Comparison of ENCODE assay signal across 17 mouse cellular contexts in genomic region chr6:61068117-61068489, GRCm38 (mm10).
DNase-seq lines count a peak whose midpoint lies in the region; ATAC-seq and TF ChIP-seq lines count a peak whose summit lies in the region.
"Had no signal": no experiment of that assay in that cellular context is flagged by ENCODE, and none has a peak within 500 bp of the region (broad histone marks: within the 10 kb centered on the region; RNA-seq: fewer than 3 reads in every experiment).

No protein-coding gene starts in this region.

- no peaks in the 10 kb centered on the region for H3K9me3 ChIP-seq in forebrain, embryonic 11.5 days (ENCODE audit: control insufficient read depth, low read length)
- no peaks in the 10 kb centered on the region for H3K9me3 ChIP-seq in forebrain, postnatal 0 days (ENCODE audit: low read length)
- H3K9me3 ChIP-seq in midbrain, embryonic 11.5 days (ENCODE audit: control insufficient read depth, low read length), result no peaks in the 10 kb centered on the region
- no peaks in the 10 kb centered on the region for H3K9me3 ChIP-seq in midbrain, postnatal 0 days (ENCODE audit: low read length)
- H3K9me3 ChIP-seq in hindbrain, embryonic 11.5 days (ENCODE audit: control insufficient read depth, low read length), result no peaks in the 10 kb centered on the region
- H3K9me3 ChIP-seq in neural tube, embryonic 13.5 days, result no peaks in the 10 kb centered on the region
- H3K9me3 ChIP-seq: megakaryocyte, embryonic 14.5 days; stomach, embryonic 15.5 days had no signal

- no peak overlapping the region for H3K4me3 ChIP-seq in forebrain, embryonic 11.5 days (ENCODE audit: low read depth, low read length)
- no peak overlapping the region for H3K4me3 ChIP-seq in forebrain, postnatal 0 days (ENCODE audit: low read depth, low read length)
- no peak overlapping the region for H3K4me3 ChIP-seq in midbrain, embryonic 11.5 days (ENCODE audit: low read depth, low read length)
- H3K4me3 ChIP-seq in midbrain, postnatal 0 days (ENCODE audit: low read depth, low read length), result no peak overlapping the region
- no peak overlapping the region for H3K4me3 ChIP-seq in hindbrain, embryonic 11.5 days (ENCODE audit: low read depth, low read length)
- H3K4me3 ChIP-seq in neural tube, embryonic 13.5 days, result no peak overlapping the region
- H3K4me3 ChIP-seq: layer of hippocampus, adult 2 months; megakaryocyte, embryonic 14.5 days; stomach, embryonic 15.5 days had no signal

- H3K4me1 ChIP-seq in forebrain, embryonic 11.5 days (replicated peaks; ENCODE audit: control insufficient read depth, insufficient read depth, low read length), result peaks cover 7% of the 10 kb centered on the region
- H3K4me1 ChIP-seq in forebrain, postnatal 0 days (ENCODE audit: insufficient read depth), result peaks cover 3% of the 10 kb centered on the region; the same call in 1 of the 2 replicates
- peaks cover 16% of the 10 kb centered on the region for H3K4me1 ChIP-seq in midbrain, embryonic 11.5 days (ENCODE audit: control insufficient read depth, insufficient read depth, low read length)
- no peaks in the 10 kb centered on the region for H3K4me1 ChIP-seq in midbrain, postnatal 0 days (ENCODE audit: insufficient read depth, low read length)
- no peaks in the 10 kb centered on the region; the same call in 1 of the 2 replicates for H3K4me1 ChIP-seq in hindbrain, embryonic 11.5 days (replicated peaks; ENCODE audit: control insufficient read depth, insufficient read depth, low read length)
- peaks cover 29% of the 10 kb centered on the region for H3K4me1 ChIP-seq in neural tube, embryonic 13.5 days (replicated peaks)
- H3K4me1 ChIP-seq: stomach, embryonic 15.5 days had no signal

- ATAC-seq in forebrain, embryonic 11.5 days (replicated peaks; ENCODE audit: low FRiP score), result 0 out of 2 replicates have a peak, but pooled peaks have one; percentile 8
- ATAC-seq in forebrain, postnatal 0 days, result no peak
- peak; percentile 73 for ATAC-seq in midbrain, embryonic 11.5 days (ENCODE audit: low FRiP score)
- no peak for ATAC-seq in midbrain, postnatal 0 days (ENCODE audit: low FRiP score)
- peak; percentile 29; the same call in 1 of the 2 replicates for ATAC-seq in hindbrain, embryonic 11.5 days (ENCODE audit: low FRiP score)
- no peak for ATAC-seq in neural tube, embryonic 13.5 days (ENCODE audit: low read depth)
- ATAC-seq: Patski had no signal

- TF ChIP-seq CTCF in forebrain, postnatal 0 days (IDR thresholded peaks at IDR 0.05; ENCODE audit: low read depth), result no peak
- no peak for TF ChIP-seq CTCF in midbrain, postnatal 0 days (IDR thresholded peaks at IDR 0.05)

- no peaks in the 10 kb centered on the region for H3K27me3 ChIP-seq in forebrain, embryonic 11.5 days (ENCODE audit: control insufficient read depth, insufficient read depth, low read length)
- H3K27me3 ChIP-seq in forebrain, postnatal 0 days (ENCODE audit: insufficient read depth, low read length), result no peaks in the 10 kb centered on the region
- no peaks in the 10 kb centered on the region for H3K27me3 ChIP-seq in midbrain, embryonic 11.5 days (ENCODE audit: control insufficient read depth, insufficient read depth, low read length)
- no peaks in the 10 kb centered on the region for H3K27me3 ChIP-seq in midbrain, postnatal 0 days (ENCODE audit: insufficient read depth, low read length)
- no peaks in the 10 kb centered on the region for H3K27me3 ChIP-seq in hindbrain, embryonic 11.5 days (ENCODE audit: control insufficient read depth, insufficient read depth, low read length)
- no peaks in the 10 kb centered on the region for H3K27me3 ChIP-seq in neural tube, embryonic 13.5 days
- H3K27me3 ChIP-seq: megakaryocyte, embryonic 14.5 days; Patski; stomach, embryonic 15.5 days had no signal

- DNase-seq in forebrain, embryonic 11.5 days (ENCODE audit: low spot score), result no peak
- no peak for DNase-seq in forebrain, postnatal 0 days
- DNase-seq in midbrain, embryonic 11.5 days (ENCODE audit: low spot score, missing footprints), result no peak
- no peak for DNase-seq in midbrain, postnatal 0 days (ENCODE audit: low spot score)
- no peak for DNase-seq in hindbrain, embryonic 11.5 days (ENCODE audit: low spot score)
- no peak for DNase-seq in ovary, adult 18-20 months (ENCODE audit: low spot score)
- DNase-seq in thymus, postnatal 4 days, result no peak
- DNase-seq: adrenal gland, postnatal 25 days; cerebellum, adult 18-20 months; gastrocnemius, postnatal 14 days; heart, postnatal 10 days; liver had no signal

- H3K9ac ChIP-seq in forebrain, embryonic 11.5 days (ENCODE audit: low read length), result peak overlapping the region; percentile 2; the same call in 1 of the 2 replicates
- H3K9ac ChIP-seq in forebrain, postnatal 0 days, result no peak overlapping the region
- H3K9ac ChIP-seq in midbrain, embryonic 11.5 days (ENCODE audit: low read length), result no peak overlapping the region; the same call in 1 of the 2 replicates
- H3K9ac ChIP-seq in midbrain, postnatal 0 days (replicated peaks; ENCODE audit: low read length, poor library complexity, severe bottlenecking), result no peak overlapping the region
- no peak overlapping the region for H3K9ac ChIP-seq in hindbrain, embryonic 11.5 days (ENCODE audit: low read depth, low read length)
- H3K9ac ChIP-seq in neural tube, embryonic 13.5 days, result no peak overlapping the region
- H3K9ac ChIP-seq: stomach, embryonic 15.5 days had no signal

- no peak overlapping the region for H3K27ac ChIP-seq in forebrain, embryonic 11.5 days (ENCODE audit: low read depth, low read length)
- H3K27ac ChIP-seq in forebrain, postnatal 0 days (ENCODE audit: low read depth, low read length), result no peak overlapping the region
- peak overlapping the region; percentile 20; the same call in 1 of the 2 replicates for H3K27ac ChIP-seq in midbrain, embryonic 11.5 days (ENCODE audit: low read depth, low read length)
- no peak overlapping the region for H3K27ac ChIP-seq in midbrain, postnatal 0 days (ENCODE audit: low read depth, low read length)
- H3K27ac ChIP-seq in hindbrain, embryonic 11.5 days (ENCODE audit: low read depth, low read length), result no peak overlapping the region
- H3K27ac ChIP-seq in neural tube, embryonic 13.5 days (replicated peaks), result peak overlapping the region; percentile 59
- H3K27ac ChIP-seq: layer of hippocampus, adult 2 months; stomach, embryonic 15.5 days had no signal

- H3K36me3 ChIP-seq in forebrain, embryonic 11.5 days (ENCODE audit: control insufficient read depth, insufficient read depth, low read length), result no peaks in the 10 kb centered on the region
- no peaks in the 10 kb centered on the region for H3K36me3 ChIP-seq in forebrain, postnatal 0 days (ENCODE audit: insufficient read depth)
- no peaks in the 10 kb centered on the region for H3K36me3 ChIP-seq in midbrain, embryonic 11.5 days (ENCODE audit: control insufficient read depth, insufficient read depth, low read length)
- H3K36me3 ChIP-seq in midbrain, postnatal 0 days (ENCODE audit: insufficient read depth, low read length), result no peaks in the 10 kb centered on the region
- H3K36me3 ChIP-seq in hindbrain, embryonic 11.5 days (ENCODE audit: control insufficient read depth, insufficient read depth, low read length), result no peaks in the 10 kb centered on the region
- H3K36me3 ChIP-seq in neural tube, embryonic 13.5 days, result no peaks in the 10 kb centered on the region
- H3K36me3 ChIP-seq: stomach, embryonic 15.5 days had no signal

- 0% methylated on average over 1 of the region's 1 CpGs for WGBS in forebrain, embryonic 11.5 days
- 0% methylated on average over 1 of the region's 1 CpGs for WGBS in forebrain, postnatal 0 days
- WGBS in midbrain, embryonic 11.5 days, result 0% methylated on average over 1 of the region's 1 CpGs
- 6% methylated on average over 1 of the region's 1 CpGs for WGBS in midbrain, postnatal 0 days
- 20% methylated on average over 1 of the region's 1 CpGs for WGBS in hindbrain, embryonic 11.5 days
- 0% methylated on average over 1 of the region's 1 CpGs for WGBS in neural tube, embryonic 13.5 days

- H3K4me2 ChIP-seq in forebrain, embryonic 11.5 days (ENCODE audit: low read depth, low read length, severe bottlenecking), result no peak overlapping the region
- H3K4me2 ChIP-seq in forebrain, postnatal 0 days (ENCODE audit: low read depth), result no peak overlapping the region
- peak overlapping the region; percentile 27; the same call in 1 of the 2 replicates for H3K4me2 ChIP-seq in midbrain, embryonic 11.5 days
- no peak overlapping the region for H3K4me2 ChIP-seq in midbrain, postnatal 0 days (ENCODE audit: low read depth, low read length, poor library complexity, severe bottlenecking)
- H3K4me2 ChIP-seq in hindbrain, embryonic 11.5 days (replicated peaks; ENCODE audit: low read depth, low read length), result no peak overlapping the region
- H3K4me2 ChIP-seq in neural tube, embryonic 13.5 days, result peak overlapping the region; percentile 39
- H3K4me2 ChIP-seq: stomach, embryonic 15.5 days had no signal

Comparison
In these comparisons a context has a peak if more than half of its experiments do, and no peak if none do; other contexts are left out.
1. ATAC-seq: peak in forebrain, embryonic 11.5 days (single experiment), midbrain, embryonic 11.5 days (single experiment) and hindbrain, embryonic 11.5 days (single experiment); none in forebrain, postnatal 0 days (single experiment), midbrain, postnatal 0 days (single experiment) and neural tube, embryonic 13.5 days (single experiment).
2. H3K27ac ChIP-seq: peak in midbrain, embryonic 11.5 days (single experiment) and neural tube, embryonic 13.5 days (single experiment); none in forebrain, embryonic 11.5 days (single experiment), forebrain, postnatal 0 days (single experiment), midbrain, postnatal 0 days (single experiment) and hindbrain, embryonic 11.5 days (single experiment).
3. H3K4me2 ChIP-seq: peak in midbrain, embryonic 11.5 days (single experiment) and neural tube, embryonic 13.5 days (single experiment); none in forebrain, embryonic 11.5 days (single experiment), forebrain, postnatal 0 days (single experiment), midbrain, postnatal 0 days (single experiment) and hindbrain, embryonic 11.5 days (single experiment).